Mouse (Mus musculus) right cerebral cortex, postnatal 14 days (tissue): ENCODE data around the gene Usp39.

ENCODE experiments used
- DNase-seq: peaks from one replicate; pipeline ENCODE4 v3.0.0; 2022

Gene Usp39

GRCm38 (mm10) chr6:72289484-72289883, 55.5 kb downstream of the Usp39 start:
- DNase-seq: no peak

GRCm38 (mm10) chr6:72283914-72284313, 61.1 kb downstream of the Usp39 start:
- DNase-seq: peak; percentile 63

GRCm38 (mm10) chr6:72280410-72280998, 64.5 kb downstream of the Usp39 start:
- no peak for DNase-seq

GRCm38 (mm10) chr6:72279505-72279904, 65.5 kb downstream of the Usp39 start:
- no peak for DNase-seq

- DNase-seq: no peak
Measured at GRCm38 (mm10) chr6:72278835-72279234, 66.1 kb downstream of the Usp39 start.

GRCm38 (mm10) chr6:72277508-72278166, 67.3 kb downstream of the Usp39 start:
- DNase-seq: no peak

GRCm38 (mm10) chr6:72276972-72277441, 68.0 kb downstream of the Usp39 start:
- no peak for DNase-seq

- no peak for DNase-seq
Measured at GRCm38 (mm10) chr6:72276141-72276540, 68.8 kb downstream of the Usp39 start.

- DNase-seq: no peak
Measured at GRCm38 (mm10) chr6:72275527-72275926, 69.5 kb downstream of the Usp39 start.

GRCm38 (mm10) chr6:72273153-72273552, 71.8 kb downstream of the Usp39 start:
- DNase-seq: no peak

GRCm38 (mm10) chr6:72272161-72272696, 72.8 kb downstream of the Usp39 start:
- DNase-seq: no peak

- DNase-seq: peak; percentile 50
Measured at GRCm38 (mm10) chr6:72270952-72271519, 73.9 kb downstream of the Usp39 start.

GRCm38 (mm10) chr6:72270258-72270657, 74.7 kb downstream of the Usp39 start:
- DNase-seq: no peak
